In genomic region chr6:116107471-116108358, GRCm38 (mm10) we compare ENCODE assay signal across 8 mouse cellular contexts.
DNase-seq lines count a peak whose midpoint lies in the region; ATAC-seq lines count a peak whose summit lies in the region.

No protein-coding gene starts in this region.

- peak overlapping the region; percentile 88 for H3K27ac ChIP-seq in forebrain, embryonic 12.5 days
- peak overlapping the region; percentile 72 for H3K27ac ChIP-seq in lung, embryonic 16.5 days (ENCODE audit: low read length)

- H3K9ac ChIP-seq in forebrain, embryonic 12.5 days: peak overlapping the region; percentile 72
- H3K9ac ChIP-seq in lung, embryonic 16.5 days (ENCODE audit: low read length): peak overlapping the region; percentile 64

- intact Hi-C loops in heart, postnatal 25 days (cut with DNase I): loop anchor here (1.0 to 5.0 kb wide), 2 partner anchors 12 to 35 kb away; no protein-coding TSS in a partner anchor

- peak; percentile 43 to 51 for DNase-seq in adrenal gland, postnatal 36 days
- DNase-seq in heart, postnatal 25 days (ENCODE audit: low spot score): peak; percentile 39
- DNase-seq in kidney, postnatal 4 days: peak; percentile 64 to 74
- peak; percentile 24 for DNase-seq in ovary, postnatal 10 days (ENCODE audit: low spot score)
- DNase-seq in urinary bladder, adult 2 months (ENCODE audit: low spot score): peak; percentile 25

- peak; percentile 67 for ATAC-seq in CD4-positive, CD25-positive, alpha-beta regulatory T cell, adult 4 months
- ATAC-seq in forebrain, embryonic 12.5 days (ENCODE audit: low FRiP score): peak; percentile 98
- ATAC-seq in lung, embryonic 16.5 days (ENCODE audit: low read depth): peak; percentile 97

- H3K27me3 ChIP-seq in forebrain, embryonic 12.5 days: no peaks in the 10 kb centered on the region
- no peaks in the 10 kb centered on the region for H3K27me3 ChIP-seq in lung, embryonic 16.5 days (ENCODE audit: control insufficient read depth, insufficient read depth, low read depth, low read length)

- under 1% methylated on average over 29 of the region's 29 CpGs for WGBS in forebrain, embryonic 12.5 days
- 2% methylated on average over 29 of the region's 29 CpGs for WGBS in lung, embryonic 16.5 days

- H3K4me3 ChIP-seq in forebrain, embryonic 12.5 days (replicated peaks): peak overlapping the region; percentile 62
- H3K4me3 ChIP-seq in lung, embryonic 16.5 days (ENCODE audit: low read length): peak overlapping the region; percentile 57

- H3K4me1 ChIP-seq in forebrain, embryonic 12.5 days: peaks cover 30% of the 10 kb centered on the region
- H3K4me1 ChIP-seq in lung, embryonic 16.5 days (replicated peaks; ENCODE audit: control insufficient read depth, insufficient read depth, low read length): peaks cover 4% of the 10 kb centered on the region; the same call in 1 of the 2 replicates

- no peaks in the 10 kb centered on the region for H3K9me3 ChIP-seq in forebrain, embryonic 12.5 days
- H3K9me3 ChIP-seq in lung, embryonic 16.5 days (ENCODE audit: control insufficient read depth, low read length): no peaks in the 10 kb centered on the region

- no peaks in the 10 kb centered on the region for H3K36me3 ChIP-seq in forebrain, embryonic 12.5 days (replicated peaks)
- no peaks in the 10 kb centered on the region for H3K36me3 ChIP-seq in lung, embryonic 16.5 days (ENCODE audit: control insufficient read depth, insufficient read depth, low read length)

- H3K4me2 ChIP-seq in forebrain, embryonic 12.5 days: peak overlapping the region; percentile 88
- peak overlapping the region; percentile 78 for H3K4me2 ChIP-seq in lung, embryonic 16.5 days (ENCODE audit: low read depth, low read length)

Comparison
In these comparisons a context has a peak if more than half of its experiments do, and no peak if none do; other contexts are left out.
1. Peak in every context shown above with its lines: DNase-seq, ATAC-seq, H3K4me3 ChIP-seq and H3K27ac ChIP-seq.